Mouse (Mus musculus): ENCODE results near the gene Isoc2a.
A peak's percentile ranks its signal among the peaks of the same experiment; 100 is the strongest.

- no peak for TF ChIP-seq CTCF (IDR thresholded peaks at IDR 0.05; ENCODE audit: low read depth)
- peak; percentile 61; the same call in 1 of the 2 replicates for TF ChIP-seq EP300 (IDR thresholded peaks at IDR 0.05; ENCODE audit: low read depth)
Observed at GRCm38 (mm10) chr7:4865579-4866493, 11.1 kb upstream of the Isoc2a start.
